Mouse (Mus musculus): ENCODE measurements around the gene Dnase2b. TPM values are rescaled to one million over a fixed set of nuclear protein-coding genes. Genes with fewer than 3 reads are reported as not detected.

Gene Dnase2b
- total RNA-seq, 2 experiments from 2014 or later, result not detected

DNA sequence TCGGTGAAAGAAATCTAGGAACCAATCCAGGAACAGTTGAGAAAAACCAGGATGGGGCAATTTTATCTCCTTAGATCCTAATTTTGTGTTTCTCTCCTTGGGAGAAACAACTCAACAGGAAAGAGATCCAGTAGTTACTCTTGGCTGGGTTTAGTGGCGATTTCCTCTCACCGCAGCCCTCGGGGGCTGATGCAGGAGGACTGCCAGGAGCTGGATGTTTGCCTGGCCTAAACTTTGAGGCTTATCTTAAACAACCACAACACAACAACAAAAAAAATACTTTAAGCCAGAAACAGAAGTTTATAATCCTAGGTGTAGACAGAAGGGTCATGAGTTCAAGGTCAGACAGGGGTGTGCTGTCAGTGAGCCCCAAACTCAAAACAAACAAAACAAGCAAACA, 3.6 kb downstream of the Dnase2b start:
- DNase-seq, result no peak

GRCm38 (mm10) chr3:146611261-146611660, 4.1 kb downstream of the Dnase2b start:
- DNase-seq, result no peak

DNA sequence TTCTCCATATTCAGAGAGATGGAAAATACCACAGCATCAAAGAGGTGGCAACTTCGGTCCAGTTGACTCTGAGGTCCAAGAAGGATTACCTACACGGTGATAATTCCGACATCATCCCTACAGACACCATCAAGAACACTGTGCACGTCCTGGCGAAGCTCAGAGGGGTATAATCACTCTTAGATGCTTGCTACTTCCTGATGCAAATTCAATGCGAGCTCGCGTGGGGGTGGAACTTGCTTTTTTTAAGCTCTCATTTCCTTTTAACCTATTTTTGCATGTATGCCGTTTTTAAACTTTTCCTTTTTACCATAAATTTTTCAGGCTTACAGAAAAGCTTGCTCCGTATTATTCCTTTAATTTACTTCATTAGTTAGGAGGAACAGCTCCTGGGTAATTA, 5.1 kb downstream of the Dnase2b start:
- no peak for DNase-seq

DNA sequence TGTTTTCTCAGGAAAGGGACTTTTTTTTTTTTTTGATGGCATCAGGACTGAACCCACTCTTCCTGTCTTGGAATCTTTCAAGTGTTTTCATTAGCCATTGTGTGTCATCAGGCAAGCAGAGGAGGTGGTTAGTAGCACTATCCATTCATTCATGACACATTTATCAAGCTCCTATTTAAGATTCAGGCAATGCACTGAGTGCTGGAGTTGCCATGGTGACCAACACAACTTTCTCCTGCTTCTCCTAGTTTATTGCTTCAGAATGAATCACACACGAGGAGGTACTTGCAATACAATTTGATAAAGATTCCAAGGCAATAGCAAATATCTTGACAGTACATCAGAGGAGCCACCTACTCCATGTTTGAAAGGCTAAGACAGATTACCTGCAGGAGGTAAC, 8.0 kb downstream of the Dnase2b start:
- DNase-seq, result no peak

DNA sequence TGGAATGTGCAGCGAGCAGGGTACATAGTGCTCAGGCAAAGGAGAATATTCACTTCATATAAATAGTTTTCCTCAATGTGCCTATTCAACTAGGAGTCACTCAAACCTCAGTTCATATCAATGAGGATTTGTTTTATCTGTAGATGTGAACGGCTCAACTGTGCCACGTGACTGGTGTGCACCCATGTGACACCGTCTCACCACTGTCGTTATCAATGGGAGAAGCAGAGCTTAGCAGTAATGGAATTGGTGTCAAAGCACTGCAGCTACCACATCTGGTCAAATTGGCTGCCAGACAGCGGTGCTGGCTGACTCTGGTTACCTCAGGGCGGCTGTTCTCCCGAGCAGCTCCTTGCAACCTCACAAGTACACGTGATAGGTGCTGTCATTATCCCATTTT, 10.7 kb downstream of the Dnase2b start:
- DNase-seq, result no peak

DNA sequence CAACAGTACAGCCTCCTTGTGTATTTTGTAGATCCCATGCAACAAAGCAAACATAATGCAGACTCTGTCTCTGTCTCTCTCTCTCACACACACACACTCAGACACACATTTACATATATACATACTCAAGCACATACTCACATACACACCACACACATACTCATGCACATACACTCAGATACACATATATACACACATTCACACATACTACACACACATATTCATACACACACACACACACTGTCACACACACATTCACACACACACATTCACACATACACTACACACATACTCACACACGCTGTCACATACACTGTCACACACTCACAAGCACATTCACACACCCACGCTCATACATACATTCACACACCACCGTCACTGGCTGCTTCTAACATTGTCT, 12.9 kb downstream of the Dnase2b start:
- no peak for DNase-seq

DNA sequence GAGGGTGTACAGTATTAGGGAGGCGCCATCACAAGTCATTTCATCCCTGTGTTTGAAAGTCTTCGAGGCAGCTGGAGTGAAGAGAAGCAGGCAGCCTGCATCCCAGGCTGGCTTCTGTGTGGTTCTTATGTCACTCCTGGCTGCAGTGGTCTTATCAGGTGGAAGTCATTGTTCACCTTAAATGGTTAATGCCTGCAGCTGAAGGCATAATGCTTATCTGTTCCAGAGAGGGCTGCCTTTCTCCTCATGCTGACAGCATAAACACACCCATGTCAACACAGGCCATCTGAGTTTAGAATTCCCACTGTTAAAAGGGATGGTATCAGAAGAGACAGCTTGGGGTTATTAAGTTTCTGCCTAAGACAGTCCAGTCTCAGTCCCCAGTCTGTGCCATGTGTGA, 14.2 kb downstream of the Dnase2b start:
- no peak for DNase-seq

GRCm38 (mm10) chr3:146599198-146599900, 16.0 kb downstream of the Dnase2b start:
- no peak for DNase-seq

DNA sequence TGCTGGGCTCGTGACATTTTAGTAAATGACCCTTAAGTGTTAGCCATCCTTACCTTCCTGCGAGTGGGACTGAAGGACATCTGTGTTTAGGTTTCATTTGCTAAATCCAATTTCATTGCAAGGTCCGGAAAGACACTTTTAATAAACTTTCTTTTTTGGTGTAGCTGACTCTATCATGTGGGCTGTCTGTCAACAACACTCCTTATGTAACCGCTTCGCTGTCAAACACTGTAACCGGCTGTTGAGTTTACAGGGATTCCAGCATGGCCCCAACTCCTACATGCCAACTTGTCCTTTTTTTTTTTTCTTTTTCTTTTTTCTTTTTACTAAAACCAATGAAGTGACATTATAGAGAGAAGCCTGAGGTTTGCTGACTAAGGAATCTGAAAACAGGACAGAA, 17.0 kb downstream of the Dnase2b start:
- DNase-seq, result no peak

- DNase-seq, result no peak
Measured at GRCm38 (mm10) chr3:146596864-146597263, 18.5 kb downstream of the Dnase2b start.

- DNase-seq, result no peak
Measured at GRCm38 (mm10) chr3:146596387-146596786, 19.0 kb downstream of the Dnase2b start.

DNA sequence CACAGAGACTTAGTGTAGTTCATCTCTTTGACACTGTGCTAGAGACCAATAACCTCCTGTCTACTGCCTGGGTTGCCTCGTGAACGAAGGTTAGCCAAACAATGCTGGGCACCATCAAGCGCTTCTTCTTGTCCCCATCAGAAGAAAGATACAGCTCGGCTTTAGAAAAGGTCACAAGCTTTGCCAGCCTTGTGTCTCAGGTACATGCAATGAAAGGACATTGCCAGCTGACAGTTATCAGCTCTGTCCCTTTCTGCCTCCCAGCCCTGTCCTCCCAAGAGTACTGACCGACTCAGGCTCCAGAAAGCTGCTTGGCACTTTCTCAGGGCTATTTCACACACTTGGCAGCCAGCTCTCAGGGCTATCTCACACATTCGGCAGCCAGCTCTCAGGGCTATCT, 20.0 kb downstream of the Dnase2b start:
- DNase-seq, result no peak

GRCm38 (mm10) chr3:146591601-146592000, 23.8 kb downstream of the Dnase2b start:
- DNase-seq, result no peak

- DNase-seq, result no peak
Measured at GRCm38 (mm10) chr3:146591159-146591558, 24.2 kb downstream of the Dnase2b start.

DNA sequence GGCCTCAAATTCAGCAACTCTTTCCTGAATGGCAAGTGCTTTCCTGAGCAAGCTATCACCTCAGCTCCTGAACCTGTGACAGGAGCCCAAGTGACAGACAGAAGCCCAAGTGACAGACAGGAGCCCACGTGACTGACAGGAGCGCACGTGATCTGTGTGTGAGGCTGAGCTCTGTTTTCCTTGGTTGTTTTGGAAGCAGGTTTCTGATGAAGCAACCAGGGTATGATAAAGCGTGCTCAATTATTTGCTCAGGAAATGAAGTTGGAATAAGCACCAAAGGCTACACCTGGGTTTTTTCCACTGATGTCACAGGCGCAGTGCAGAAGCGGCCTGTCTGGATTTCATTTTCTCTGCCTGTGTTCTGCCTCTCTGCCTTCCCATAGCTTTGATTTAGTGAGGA, 25.9 kb downstream of the Dnase2b start:
- no peak for DNase-seq

GRCm38 (mm10) chr3:146586616-146587015, 28.8 kb downstream of the Dnase2b start:
- DNase-seq, result no peak

DNA sequence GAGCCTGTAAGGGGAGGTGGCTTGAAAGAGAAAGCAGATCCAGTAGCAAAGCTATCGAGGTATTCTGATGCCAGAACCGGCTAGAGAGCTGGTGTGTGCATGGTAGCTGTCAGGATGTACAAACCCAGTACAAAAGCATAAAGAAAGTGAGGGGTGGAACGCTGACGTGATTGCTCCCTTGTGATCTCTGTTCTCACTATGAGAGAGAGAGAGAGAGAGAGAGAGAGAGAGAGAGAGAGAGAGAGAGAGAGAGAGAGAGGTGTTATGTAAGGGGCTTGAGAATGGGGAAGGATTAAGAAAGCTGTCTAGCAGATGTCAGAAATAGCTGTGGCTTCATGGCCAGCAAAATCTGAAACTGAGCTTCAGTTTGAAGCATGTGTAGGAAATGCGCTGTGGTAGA, 31.5 kb downstream of the Dnase2b start:
- no peak for DNase-seq

GRCm38 (mm10) chr3:146583478-146583877, 31.9 kb downstream of the Dnase2b start:
- no peak for DNase-seq

GRCm38 (mm10) chr3:146580039-146580729, 35.2 kb downstream of the Dnase2b start:
- DNase-seq, result no peak

DNA sequence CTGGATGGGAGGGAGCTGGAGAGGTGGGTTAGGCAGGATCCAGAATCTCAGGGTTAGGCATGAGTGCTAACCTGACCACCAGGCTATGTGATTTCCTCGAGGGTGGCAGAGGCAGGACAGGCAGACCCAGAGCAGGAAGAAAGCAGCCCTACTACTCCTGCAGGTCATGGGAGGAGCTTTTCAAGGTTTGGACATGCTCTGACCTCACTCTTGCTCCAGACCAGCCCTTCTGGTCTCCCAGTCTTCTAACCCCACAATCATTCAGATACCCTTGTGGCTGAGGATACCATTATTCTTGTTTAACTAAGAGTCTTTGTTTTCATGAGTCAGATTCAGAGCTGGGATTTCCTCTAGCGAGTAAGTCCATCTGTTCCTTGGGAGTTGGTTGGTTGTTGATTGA, 37.8 kb downstream of the Dnase2b start:
- DNase-seq, result no peak

DNA sequence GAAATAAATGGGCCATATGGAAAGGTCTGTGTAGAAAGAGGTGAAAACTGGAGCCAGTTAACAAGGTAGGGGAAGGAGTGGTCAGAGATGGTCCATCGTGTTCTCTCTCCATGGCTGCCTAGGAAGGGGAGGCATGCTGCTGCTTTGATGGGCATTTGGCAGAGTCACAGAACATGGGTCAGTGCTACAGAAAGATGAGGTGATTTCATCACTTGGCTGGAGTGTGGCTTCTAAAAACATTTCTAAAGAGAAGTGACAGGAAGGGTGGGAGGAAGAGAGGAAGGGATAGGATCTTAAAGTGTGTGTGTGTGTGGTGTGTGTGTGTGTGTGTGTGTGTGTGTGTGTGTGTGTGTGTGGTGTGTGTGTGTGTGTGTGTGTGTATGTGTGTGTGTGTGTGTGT, 44.1 kb downstream of the Dnase2b start:
- DNase-seq, result no peak

- DNase-seq, result no peak
Measured at GRCm38 (mm10) chr3:146570939-146571338, 44.5 kb downstream of the Dnase2b start.

- DNase-seq, result no peak
Measured at GRCm38 (mm10) chr3:146570148-146570782, 45.1 kb downstream of the Dnase2b start, which contains the start of gene Uox. Gene Uox (plus strand): TSS chr3:146570426.

GRCm38 (mm10) chr3:146569594-146569993, 45.8 kb downstream of the Dnase2b start:
- no peak for DNase-seq

All from gastrocnemius, postnatal 10 days (tissue).